Mouse (Mus musculus) cerebellum, adult 11-12 months (tissue): ENCODE results near the gene Atxn2.
"Not testable (repeated sequence)": the region's sequence is repeated elsewhere in the genome, so short reads cannot be mapped to it uniquely, and the experiment has no call there.

Source experiments
- DNase-seq: peaks from one replicate; pipeline ENCODE4 v3.0.0; 2022

The Atxn2 gene

GRCm38 (mm10) chr5:121712232-121712933 lies 1.2 kb downstream of the Atxn2 start:
- peak; percentile 60 for DNase-seq

GRCm38 (mm10) chr5:121712934-121713538 lies 1.9 kb downstream of the Atxn2 start:
- DNase-seq, result peak; percentile 49

GRCm38 (mm10) chr5:121714331-121714730 lies 3.2 kb downstream of the Atxn2 start:
- no peak for DNase-seq

GRCm38 (mm10) chr5:121714928-121715327 lies 3.8 kb downstream of the Atxn2 start:
- no peak for DNase-seq

- DNase-seq, result no peak
Observed at GRCm38 (mm10) chr5:121718462-121718861, 7.3 kb downstream of the Atxn2 start.

GRCm38 (mm10) chr5:121720888-121721585 lies 9.9 kb downstream of the Atxn2 start:
- DNase-seq, result no peak

GRCm38 (mm10) chr5:121721841-121722240 lies 10.7 kb downstream of the Atxn2 start:
- no peak for DNase-seq

GRCm38 (mm10) chr5:121724678-121725077 lies 13.5 kb downstream of the Atxn2 start:
- DNase-seq, result no peak

- DNase-seq, result no peak
Observed at GRCm38 (mm10) chr5:121730057-121730456, 18.9 kb downstream of the Atxn2 start.

- no peak for DNase-seq
Observed at GRCm38 (mm10) chr5:121736641-121737040, 25.5 kb downstream of the Atxn2 start.

- not testable (repeated sequence) for DNase-seq
Observed at GRCm38 (mm10) chr5:121738162-121738561, 27.0 kb downstream of the Atxn2 start.

- DNase-seq, result no peak
Observed at GRCm38 (mm10) chr5:121738576-121739191, 27.5 kb downstream of the Atxn2 start.

GRCm38 (mm10) chr5:121740516-121740915 lies 29.4 kb downstream of the Atxn2 start:
- DNase-seq, result no peak

- DNase-seq, result no peak
Observed at GRCm38 (mm10) chr5:121742915-121743314, 31.8 kb downstream of the Atxn2 start.

GRCm38 (mm10) chr5:121747884-121748594 lies 36.9 kb downstream of the Atxn2 start:
- not testable (repeated sequence) for DNase-seq

GRCm38 (mm10) chr5:121749633-121750032 lies 38.5 kb downstream of the Atxn2 start:
- no peak for DNase-seq

GRCm38 (mm10) chr5:121757900-121758299 lies 46.8 kb downstream of the Atxn2 start:
- no peak for DNase-seq

- no peak for DNase-seq
Observed at GRCm38 (mm10) chr5:121758341-121758740, 47.2 kb downstream of the Atxn2 start.

GRCm38 (mm10) chr5:121759921-121760320 lies 48.8 kb downstream of the Atxn2 start:
- peak; percentile 16 for DNase-seq

GRCm38 (mm10) chr5:121761459-121761858 lies 50.3 kb downstream of the Atxn2 start:
- DNase-seq, result peak; percentile 16

GRCm38 (mm10) chr5:121762949-121763348 lies 51.8 kb downstream of the Atxn2 start:
- no peak for DNase-seq

- DNase-seq, result no peak
Observed at GRCm38 (mm10) chr5:121765020-121765419, 53.9 kb downstream of the Atxn2 start.
